Mouse (Mus musculus) forebrain, postnatal 0 days (tissue): ENCODE data around the gene Tmem198. TPM values are rescaled to one million over a fixed set of nuclear protein-coding genes. Genes with fewer than 3 reads are reported as not detected.

Experiments
- ATAC-seq: fragments of 200-750 bp; cut with Nextera tagmentation; 2 replicates; pipeline ENCODE4 v1.8.0; 2017; ENCODE audit warnings: mild to moderate bottlenecking, moderate library complexity
- DNase-seq: peaks from one replicate; pipeline ENCODE4 v3.0.0-alpha.2; 2015
- H3K27ac ChIP-seq: fragments of 300-500 bp; sonication (generic); 2 replicates; pipeline ENCODE4 v1.5.1; 2014; ENCODE audit warnings: low read depth, mild to moderate bottlenecking, antibody characterized with exemption, low read length, moderate library complexity, mixed read lengths
- H3K27me3 ChIP-seq: fragments of 300-500 bp; sonication (generic); 2 replicates; pipeline ENCODE4 v1.6.1; 2014; ENCODE audit warnings: mild to moderate bottlenecking, low read length, mixed read lengths; ENCODE audit not compliant: insufficient read depth
- H3K36me3 ChIP-seq: fragments of 300-500 bp; sonication (generic); 2 replicates; pipeline ENCODE4 v1.6.1; 2014; ENCODE audit warnings: mild to moderate bottlenecking, moderate library complexity; ENCODE audit not compliant: insufficient read depth
- H3K4me1 ChIP-seq: fragments of 300-500 bp; sonication (generic); 2 replicates; pipeline ENCODE4 v1.6.1; 2014; ENCODE audit warnings: antibody characterized with exemption; ENCODE audit not compliant: insufficient read depth
- H3K4me2 ChIP-seq: fragments of 300-500 bp; sonication (generic); 2 replicates; pipeline ENCODE4 v1.6.1; 2014; ENCODE audit warnings: low read depth, mild to moderate bottlenecking, moderate library complexity
- H3K4me3 ChIP-seq: fragments of 300-500 bp; sonication (generic); 2 replicates; pipeline ENCODE4 v1.5.1; 2014; ENCODE audit warnings: low read depth, low read length, mixed read lengths
- H3K9ac ChIP-seq: fragments of 300-500 bp; sonication (generic); 2 replicates; pipeline ENCODE4 v1.6.1; 2014; ENCODE audit warnings: mild to moderate bottlenecking
- H3K9me3 ChIP-seq: fragments of 300-500 bp; sonication (generic); 2 replicates; pipeline ENCODE4 v1.6.1; 2016; ENCODE audit warnings: low read length
- CTCF ChIP-seq: sonication (generic); IDR thresholded peaks from 2 replicates; pipeline ENCODE4 v1.5.1; 2016; ENCODE audit warnings: antibody characterized with exemption, control low read depth, low read depth
- WGBS: fragments of 180-500 bp; shearing (Covaris S2); extraction: QIAGEN DNeasy Blood & Tissue Kit; methylation state at CpG from one replicate; pipeline ENCODE4 v1.1.7; 2014; 5-methylcytosine and 5-hydroxymethylcytosine counted together
- polyA plus RNA-seq: library from polyadenylated mRNA; unstranded; fragments of >200 nt; fragmentation: Nextera tagmentation; extraction: Ambion mirVana; gene quantifications from 2 replicates; pipeline ENCODE4 v1.2.1, GENCODE M21; 2015
- total RNA-seq: library from RNA; depleted of rRNA; stranded (reverse); fragments of >200 nt; gene quantifications from 2 replicates; pipeline ENCODE4 v1.2.3, GENCODE M21; 2014

Gene Tmem198
- total and polyA plus RNA-seq, 2 experiments from 2014 or later = 54.8 to 61.2 TPM

- H3K9ac ChIP-seq = no peak overlapping the region; the same call in 1 of the 2 replicates
- no peak for ATAC-seq
- 11% methylated on average over 35 of the region's 35 CpGs for WGBS
Measured at GRCm38 (mm10) chr1:75477264-75477965, 1.9 kb upstream of the Tmem198 start.

GRCm38 (mm10) chr1:75477966-75478290, 1.4 kb upstream of the Tmem198 start:
- ATAC-seq = no peak
- Histone ChIP-seq H3K27me3 (no peaks in the 10 kb centered on the region), H3K4me1 (peaks cover 26% of the 10 kb centered on the region), H3K4me3 (peak overlapping the region; percentile 85), H3K36me3 (peaks cover 49% of the 10 kb centered on the region), H3K9me3 (no peaks in the 10 kb centered on the region), H3K4me2 (peak overlapping the region; percentile 82), H3K27ac (no peak overlapping the region), H3K9ac (no peak overlapping the region; the same call in 1 of the 2 replicates)
- WGBS = 45% methylated on average over 3 of the region's 3 CpGs
- peak; percentile 43 for DNase-seq
- TF ChIP-seq CTCF = no peak

More at GRCm38 (mm10) chr1:75477264-75477965, 1.9 kb upstream of the Tmem198 start:
- peaks cover 26% of the 10 kb centered on the region for H3K4me1 ChIP-seq
- peak overlapping the region; percentile 82 for H3K4me2 ChIP-seq
- peak; percentile 86 for DNase-seq
- H3K27ac ChIP-seq = no peak overlapping the region
- H3K9me3 ChIP-seq = no peaks in the 10 kb centered on the region
- TF ChIP-seq CTCF = peak; percentile 83
- peaks cover 49% of the 10 kb centered on the region for H3K36me3 ChIP-seq
- peak overlapping the region; percentile 85 for H3K4me3 ChIP-seq
- no peaks in the 10 kb centered on the region for H3K27me3 ChIP-seq

GRCm38 (mm10) chr1:75478497-75478896, 835 bp upstream of the Tmem198 start:
- WGBS = 1% methylated on average over 19 of the region's 25 CpGs
- no peak; the same call in 1 of the 2 replicates for ATAC-seq
- H3K36me3 ChIP-seq = peaks cover 50% of the 10 kb centered on the region
- TF ChIP-seq CTCF = no peak
- DNase-seq = no peak
- no peaks in the 10 kb centered on the region for H3K27me3 ChIP-seq
- H3K4me3 ChIP-seq = peak overlapping the region; percentile 85
- H3K4me1 ChIP-seq = peaks cover 26% of the 10 kb centered on the region
- H3K4me2 ChIP-seq = peak overlapping the region; percentile 82
- H3K9me3 ChIP-seq = no peaks in the 10 kb centered on the region
- H3K9ac ChIP-seq = peak overlapping the region; percentile 90
- H3K27ac ChIP-seq = peak overlapping the region; percentile 83

GRCm38 (mm10) chr1:75479635-75479989, 280 bp downstream of the Tmem198 start:
- no peaks in the 10 kb centered on the region for H3K9me3 ChIP-seq
- H3K4me3 ChIP-seq = peak overlapping the region; percentile 85
- under 1% methylated on average over 20 of the region's 24 CpGs for WGBS
- no peaks in the 10 kb centered on the region for H3K27me3 ChIP-seq
- H3K4me1 ChIP-seq = peaks cover 26% of the 10 kb centered on the region
- peak overlapping the region; percentile 82 for H3K4me2 ChIP-seq
- peak; percentile 5 for ATAC-seq
- TF ChIP-seq CTCF = no peak
- peak overlapping the region; percentile 90 for H3K9ac ChIP-seq
- no peak for DNase-seq
- H3K36me3 ChIP-seq = peaks cover 48% of the 10 kb centered on the region
- peak overlapping the region; percentile 83 for H3K27ac ChIP-seq

GRCm38 (mm10) chr1:75480036-75480435, 704 bp downstream of the Tmem198 start:
- no peaks in the 10 kb centered on the region for H3K27me3 ChIP-seq
- no peaks in the 10 kb centered on the region for H3K9me3 ChIP-seq
- WGBS = 14% methylated on average over 13 of the region's 13 CpGs
- peaks cover 26% of the 10 kb centered on the region for H3K4me1 ChIP-seq
- peak overlapping the region; percentile 82 for H3K4me2 ChIP-seq
- H3K9ac ChIP-seq = peak overlapping the region; percentile 90
- ATAC-seq (no peak), DNase-seq (no peak)
- peak overlapping the region; percentile 85 for H3K4me3 ChIP-seq
- TF ChIP-seq CTCF = no peak
- H3K36me3 ChIP-seq = peaks cover 48% of the 10 kb centered on the region
- peak overlapping the region; percentile 83 for H3K27ac ChIP-seq

- Histone ChIP-seq H3K27ac (no peak overlapping the region), H3K4me3 (peak overlapping the region; percentile 85), H3K4me2 (peak overlapping the region; percentile 82), H3K9me3 (no peaks in the 10 kb centered on the region), H3K27me3 (no peaks in the 10 kb centered on the region), H3K9ac (peak overlapping the region; percentile 90; the same call in 1 of the 2 replicates), H3K36me3 (peaks cover 48% of the 10 kb centered on the region), H3K4me1 (peaks cover 26% of the 10 kb centered on the region)
- DNase-seq (no peak), ATAC-seq (no peak)
- WGBS = 91% methylated on average over 7 of the region's 7 CpGs
- no peak for TF ChIP-seq CTCF
Measured at GRCm38 (mm10) chr1:75480735-75481134, 1.4 kb downstream of the Tmem198 start.

- H3K36me3 ChIP-seq = peaks cover 47% of the 10 kb centered on the region
- H3K9me3 ChIP-seq = no peaks in the 10 kb centered on the region
- H3K4me3 ChIP-seq = no peak overlapping the region
- ATAC-seq = peak; percentile 2; the same call in 1 of the 2 replicates
- H3K9ac ChIP-seq = peak overlapping the region; percentile 31; the same call in 1 of the 2 replicates
- DNase-seq = no peak
- peaks cover 18% of the 10 kb centered on the region for H3K27me3 ChIP-seq
- 0 out of 2 replicates have a peak, but pooled peaks cover 5% of the 10 kb centered on the region for H3K4me1 ChIP-seq
- 0 out of 2 replicates have a peak, but pooled peaks have one; percentile 9 for TF ChIP-seq CTCF
- WGBS = 11% methylated on average over 24 of the region's 24 CpGs
- H3K4me2 ChIP-seq = peak overlapping the region; percentile 91
- H3K27ac ChIP-seq = no peak overlapping the region
Measured at GRCm38 (mm10) chr1:75486561-75486960, 7.2 kb downstream of the Tmem198 start.
